Mouse (Mus musculus) forebrain, embryonic 10.5 days (tissue): Measurements from ENCODE around the gene F2rl1. TPM values are rescaled to one million over a fixed set of nuclear protein-coding genes. Genes with fewer than 3 reads are reported as not detected.

ENCODE experiments used
- DNase-seq: peaks from one replicate; pipeline ENCODE4 v3.0.0-alpha.2; 2017; ENCODE audit warnings: low spot score; ENCODE audit errors: extremely low spot score
- H3K27ac ChIP-seq: fragments of 300-500 bp; sonication (generic); 2 replicates; pipeline ENCODE4 v1.5.1; 2016; ENCODE audit warnings: mild to moderate bottlenecking
- H3K27me3 ChIP-seq: fragments of 300-500 bp; sonication (generic); 2 replicates; pipeline ENCODE4 v1.6.1; 2016; ENCODE audit warnings: mild to moderate bottlenecking; ENCODE audit not compliant: poor library complexity, severe bottlenecking
- H3K36me3 ChIP-seq: fragments of 300-500 bp; sonication (generic); replicated peaks from 2 replicates; pipeline ENCODE4 v1.6.1; 2016; ENCODE audit warnings: mild to moderate bottlenecking, moderate library complexity
- H3K4me1 ChIP-seq: fragments of 300-500 bp; sonication (generic); 2 replicates; pipeline ENCODE4 v1.6.1; 2016
- H3K4me3 ChIP-seq: fragments of 300-500 bp; sonication (generic); 2 replicates; pipeline ENCODE4 v1.5.1; 2016; ENCODE audit warnings: mild to moderate bottlenecking, moderate library complexity
- H3K9me3 ChIP-seq: fragments of 300-500 bp; sonication (generic); 2 replicates; pipeline ENCODE4 v1.6.1; 2016; ENCODE audit warnings: mild to moderate bottlenecking, moderate library complexity
- WGBS: fragments of 180-500 bp; shearing (Covaris S2); methylation state at CpG from one replicate; pipeline ENCODE4 v1.1.7; 2016; 5-methylcytosine and 5-hydroxymethylcytosine counted together
- polyA plus RNA-seq: library from polyadenylated mRNA; unstranded; fragments of >200 nt; fragmentation: Nextera tagmentation; extraction: Ambion mirVana; gene quantifications from 2 replicates; pipeline ENCODE4 v1.2.1, GENCODE M21; 2016

The F2rl1 gene
- polyA plus RNA-seq, 1 experiment from 2014 or later = 0.16 TPM

- Histone ChIP-seq H3K27me3 (no peaks in the 10 kb centered on the region), H3K27ac (no peak overlapping the region), H3K36me3 (no peaks in the 10 kb centered on the region), H3K9me3 (no peaks in the 10 kb centered on the region), H3K4me1 (0 out of 2 replicates have a peak, but pooled peaks cover 6% of the 10 kb centered on the region), H3K4me3 (no peak overlapping the region)
- DNase-seq = peak; percentile 77
- 26% methylated on average over 4 of the region's 4 CpGs for WGBS
Observed at GRCm38 (mm10) chr13:95481428-95481827, 43.6 kb downstream of the F2rl1 start.

- Histone ChIP-seq H3K4me1 (no peaks in the 10 kb centered on the region), H3K4me3 (no peak within 1 kb of the TSS), H3K27me3 (no peaks in the 10 kb centered on the region), H3K27ac (no peak within 1 kb of the TSS), H3K9me3 (no peaks in the 10 kb centered on the region), H3K36me3 (no peaks in the 10 kb centered on the region)
- WGBS = 91% methylated on average over 21 of the region's 21 CpGs
- no peak for DNase-seq
Observed at GRCm38 (mm10) chr13:95478671-95479413, 46.2 kb downstream of the F2rl1 start, which contains the start of gene S100z. Gene S100z, minus strand, starts transcription at chr13:95478721.

- no peaks in the 10 kb centered on the region for H3K4me1 ChIP-seq
- H3K9me3 ChIP-seq = 0 out of 2 replicates have a peak, but pooled peaks cover 2% of the 10 kb centered on the region
- no peak for DNase-seq
- no peak overlapping the region for H3K4me3 ChIP-seq
- WGBS = 91% methylated on average over 6 of the region's 6 CpGs
- no peak overlapping the region for H3K27ac ChIP-seq
- H3K36me3 ChIP-seq = no peaks in the 10 kb centered on the region
- no peaks in the 10 kb centered on the region for H3K27me3 ChIP-seq
Observed at GRCm38 (mm10) chr13:95477173-95477572, 47.9 kb downstream of the F2rl1 start.

GRCm38 (mm10) chr13:95475124-95475523, 49.9 kb downstream of the F2rl1 start:
- no peak for DNase-seq
- no peaks in the 10 kb centered on the region for H3K27me3 ChIP-seq
- H3K4me1 ChIP-seq = no peaks in the 10 kb centered on the region
- WGBS = 86% methylated on average over 7 of the region's 7 CpGs
- H3K36me3 ChIP-seq = no peaks in the 10 kb centered on the region
- 0 out of 2 replicates have a peak, but pooled peaks cover 3% of the 10 kb centered on the region for H3K9me3 ChIP-seq
- H3K27ac ChIP-seq = no peak overlapping the region
- no peak overlapping the region for H3K4me3 ChIP-seq

DNA sequence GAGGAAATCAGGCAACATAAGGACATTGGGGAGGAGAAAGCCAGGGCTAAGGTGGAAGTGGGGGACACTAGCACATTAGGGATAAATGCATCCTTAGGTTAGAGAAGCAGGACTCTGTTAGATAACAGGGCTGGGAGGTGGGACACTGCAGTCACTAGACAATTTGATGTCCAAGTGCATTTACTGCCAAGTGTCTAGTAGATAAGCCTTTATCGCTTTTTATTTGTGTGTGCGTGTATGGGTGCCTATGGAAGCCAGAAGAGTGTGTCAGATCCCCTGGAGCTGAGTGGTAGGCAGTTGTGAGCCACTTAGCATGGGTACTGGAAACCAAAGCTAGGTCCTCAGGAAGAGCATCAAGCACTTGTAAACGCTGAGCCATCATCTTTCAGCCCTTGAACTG, 50.7 kb downstream of the F2rl1 start:
- Histone ChIP-seq H3K4me1 (no peaks in the 10 kb centered on the region), H3K36me3 (no peaks in the 10 kb centered on the region), H3K4me3 (no peak overlapping the region), H3K27me3 (no peaks in the 10 kb centered on the region), H3K27ac (no peak overlapping the region), H3K9me3 (0 out of 2 replicates have a peak, but pooled peaks cover 3% of the 10 kb centered on the region)
- 86% methylated on average over 3 of the region's 3 CpGs for WGBS
- DNase-seq = no peak

- H3K4me1 ChIP-seq = no peaks in the 10 kb centered on the region
- 71% methylated on average over 2 of the region's 2 CpGs for WGBS
Observed at GRCm38 (mm10) chr13:95470970-95471369, 54.1 kb downstream of the F2rl1 start.

More at GRCm38 (mm10) chr13:95470970-95471369, 54.1 kb downstream of the F2rl1 start:
- Histone ChIP-seq H3K4me3 (no peak overlapping the region), H3K27me3 (no peaks in the 10 kb centered on the region), H3K27ac (no peak overlapping the region), H3K36me3 (no peaks in the 10 kb centered on the region), H3K9me3 (0 out of 2 replicates have a peak, but pooled peaks cover 3% of the 10 kb centered on the region)
- no peak for DNase-seq

Other genes with a start within 250 kb of the F2rl1 start
- gene Zbed3, start 201.6 kb downstream of the F2rl1 start, polyA plus RNA-seq = 51.6 and 55.2 TPM in 2 replicates
- gene Aggf1, start 149.9 kb downstream of the F2rl1 start, polyA plus RNA-seq = 39.5 and 41.0 TPM in 2 replicates
- 1.2 and 1.4 TPM in 2 replicates for gene Crhbp, start 80.3 kb downstream of the F2rl1 start, polyA plus RNA-seq
- not detected in 2 replicates for gene S100z, start 46.5 kb downstream of the F2rl1 start, polyA plus RNA-seq
- 106 and 110 TPM in 2 replicates for gene F2r, start 93.3 kb upstream of the F2rl1 start, polyA plus RNA-seq
- gene F2rl2, start 171.6 kb upstream of the F2rl1 start, polyA plus RNA-seq = 1.9 and 2.2 TPM in 2 replicates